Mouse (Mus musculus) forebrain, embryonic 13.5 days (tissue): ENCODE measurements around the gene Mtrf1l. TPM values are rescaled to one million over a fixed set of nuclear protein-coding genes. Genes with fewer than 3 reads are reported as not detected.

Experiments used
- ATAC-seq: fragments of 200-750 bp; cut with Nextera tagmentation; 2 replicates; pipeline ENCODE4 v1.8.0; 2017
- H3K27ac ChIP-seq: fragments of 300-500 bp; sonication (generic); 2 replicates; pipeline ENCODE4 v1.5.1; 2015; ENCODE audit warnings: inconsistent platforms, mild to moderate bottlenecking, moderate library complexity
- H3K27me3 ChIP-seq: fragments of 300-500 bp; sonication (generic); 2 replicates; pipeline ENCODE4 v1.6.1; 2015; ENCODE audit warnings: mild to moderate bottlenecking, inconsistent platforms
- H3K36me3 ChIP-seq: fragments of 300-500 bp; sonication (generic); 2 replicates; pipeline ENCODE4 v1.6.1; 2015; ENCODE audit warnings: mild to moderate bottlenecking, inconsistent platforms; ENCODE audit not compliant: poor library complexity, severe bottlenecking
- H3K4me1 ChIP-seq: fragments of 300-500 bp; sonication (generic); 2 replicates; pipeline ENCODE4 v1.6.1; 2015; ENCODE audit warnings: inconsistent platforms
- H3K4me2 ChIP-seq: fragments of 300-500 bp; sonication (generic); 2 replicates; pipeline ENCODE4 v1.6.1; 2015; ENCODE audit warnings: inconsistent platforms, mild to moderate bottlenecking, moderate library complexity
- H3K4me3 ChIP-seq: fragments of 300-500 bp; sonication (generic); 2 replicates; pipeline ENCODE4 v1.5.1; 2015; ENCODE audit warnings: mild to moderate bottlenecking, inconsistent platforms
- H3K9ac ChIP-seq: fragments of 300-500 bp; sonication (generic); 2 replicates; pipeline ENCODE4 v1.6.1; 2015; ENCODE audit warnings: mild to moderate bottlenecking, inconsistent platforms
- H3K9me3 ChIP-seq: fragments of 300-500 bp; sonication (generic); replicated peaks from 2 replicates; pipeline ENCODE4 v1.6.1; 2016; ENCODE audit warnings: inconsistent platforms
- WGBS: fragments of 180-500 bp; shearing (Covaris S2); methylation state at CpG from one replicate; pipeline ENCODE4 v1.1.7; 2015; 5-methylcytosine and 5-hydroxymethylcytosine counted together
- polyA plus RNA-seq: library from polyadenylated mRNA; unstranded; fragments of >200 nt; fragmentation: Nextera tagmentation; extraction: Ambion mirVana; gene quantifications from 2 replicates; pipeline ENCODE4 v1.2.1, GENCODE M21; 2015

Gene Mtrf1l
- polyA plus RNA-seq: 10.9 and 12.3 TPM in 2 replicates

GRCm38 (mm10) chr10:5823740-5824491, at the start of gene Mtrf1l:
Gene Mtrf1l (minus strand): TSS chr10:5823910.
- Histone ChIP-seq H3K36me3 (peaks cover 10% of the 10 kb centered on the region), H3K4me2 (peak within 1 kb of the TSS; percentile 75), H3K27ac (peak within 1 kb of the TSS; percentile 82), H3K9me3 (no peaks in the 10 kb centered on the region), H3K27me3 (peaks cover 2% of the 10 kb centered on the region; the same call in 1 of the 2 replicates), H3K9ac (peak within 1 kb of the TSS; percentile 87), H3K4me1 (peaks cover 22% of the 10 kb centered on the region), H3K4me3 (peak within 1 kb of the TSS; percentile 77)
- WGBS: under 1% methylated on average over 46 of the region's 47 CpGs
- ATAC-seq: peak; percentile 98

DNA sequence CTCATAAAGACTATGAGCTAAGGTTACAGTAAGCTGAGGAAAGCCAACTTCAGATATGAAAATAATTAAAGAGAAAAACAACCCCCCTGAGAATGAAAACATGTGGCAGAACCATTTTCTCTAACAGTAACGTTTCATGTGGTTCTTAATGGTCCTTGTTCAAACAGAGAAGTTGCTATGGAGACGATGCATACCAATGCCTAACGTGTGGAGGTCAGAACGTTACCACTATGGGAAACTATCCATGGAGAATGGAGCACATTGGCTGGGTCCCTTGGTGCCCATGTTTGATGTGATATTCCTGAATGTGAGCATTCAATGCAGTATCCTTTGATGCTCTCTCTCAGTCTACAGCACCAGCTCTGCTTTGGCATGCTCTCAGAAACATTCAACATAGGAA, 47.4 kb upstream of the Mtrf1l start:
- Histone ChIP-seq H3K27me3 (no peaks in the 10 kb centered on the region), H3K27ac (no peak overlapping the region), H3K4me2 (no peak overlapping the region), H3K9ac (no peak overlapping the region), H3K9me3 (no peaks in the 10 kb centered on the region), H3K4me1 (peaks cover 10% of the 10 kb centered on the region; the same call in 1 of the 2 replicates), H3K36me3 (no peaks in the 10 kb centered on the region), H3K4me3 (no peak overlapping the region)
- WGBS: 52% methylated on average over 4 of the region's 4 CpGs
- ATAC-seq: no peak

DNA sequence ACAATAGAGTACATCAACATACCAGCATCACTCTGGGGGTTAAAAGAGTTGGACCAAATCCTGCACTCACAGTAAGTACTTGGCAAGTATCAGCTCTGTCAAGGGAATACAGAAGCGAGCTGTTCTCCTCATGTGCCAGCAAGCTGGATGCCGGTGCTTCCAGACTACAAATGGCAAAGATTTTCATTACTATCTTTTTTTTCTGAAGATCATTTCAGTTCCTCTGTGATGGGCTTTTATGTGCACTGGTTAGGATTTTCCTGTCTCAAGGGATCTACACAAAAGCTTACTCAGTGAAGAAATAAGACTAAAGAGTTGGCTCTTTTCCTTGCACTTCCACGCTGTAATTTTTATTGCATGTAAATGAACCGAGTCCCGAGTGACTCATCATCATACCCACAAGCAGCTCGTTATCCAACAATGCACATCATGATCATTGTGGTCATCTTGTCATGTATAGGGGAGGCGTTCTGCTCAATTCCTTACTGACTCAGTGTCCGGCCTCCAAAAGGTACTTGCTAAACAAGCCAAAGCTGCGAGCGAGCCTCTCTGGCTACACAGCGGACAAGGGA, 44.4 kb upstream of the Mtrf1l start:
- Histone ChIP-seq H3K9ac (no peak overlapping the region), H3K4me2 (no peak overlapping the region), H3K4me3 (no peak overlapping the region), H3K27me3 (no peaks in the 10 kb centered on the region), H3K27ac (no peak overlapping the region; the same call in 1 of the 2 replicates), H3K36me3 (no peaks in the 10 kb centered on the region), H3K9me3 (no peaks in the 10 kb centered on the region), H3K4me1 (peaks cover 10% of the 10 kb centered on the region; the same call in 1 of the 2 replicates)
- WGBS: 49% methylated on average over 11 of the region's 11 CpGs
- peak; percentile 41; the same call in 1 of the 2 replicates for ATAC-seq

DNA sequence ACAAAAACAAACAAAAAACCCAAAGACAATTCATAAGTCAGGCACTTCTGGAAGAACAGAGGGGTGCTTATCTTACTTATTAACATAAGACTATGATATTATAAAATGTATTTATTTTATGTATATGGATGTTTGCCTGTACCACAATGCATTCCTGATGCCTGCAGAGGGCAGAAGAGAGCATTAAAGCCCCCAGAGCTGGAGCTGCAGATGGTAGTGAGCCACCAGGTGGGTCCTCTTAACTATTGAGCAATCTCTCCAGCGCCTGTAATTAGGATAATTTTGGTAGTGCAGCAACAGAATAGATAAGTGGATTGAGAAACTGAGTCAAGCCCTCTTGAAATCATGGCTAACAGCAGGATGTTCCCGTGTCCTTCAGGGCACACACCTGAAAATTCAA, 42.3 kb upstream of the Mtrf1l start:
- Histone ChIP-seq H3K9me3 (no peaks in the 10 kb centered on the region), H3K27me3 (no peaks in the 10 kb centered on the region), H3K4me2 (no peak overlapping the region), H3K9ac (no peak overlapping the region), H3K27ac (no peak overlapping the region), H3K36me3 (no peaks in the 10 kb centered on the region), H3K4me1 (peaks cover 10% of the 10 kb centered on the region; the same call in 1 of the 2 replicates), H3K4me3 (no peak overlapping the region)
- 53% methylated on average over 2 of the region's 2 CpGs for WGBS
- peak; percentile 54; the same call in 1 of the 2 replicates for ATAC-seq

- Histone ChIP-seq H3K4me2 (no peak overlapping the region), H3K9me3 (no peaks in the 10 kb centered on the region), H3K36me3 (no peaks in the 10 kb centered on the region), H3K27me3 (no peaks in the 10 kb centered on the region), H3K4me3 (no peak overlapping the region), H3K9ac (no peak overlapping the region), H3K4me1 (peaks cover 2% of the 10 kb centered on the region; the same call in 1 of the 2 replicates), H3K27ac (no peak overlapping the region)
- 97% methylated on average over 3 of the region's 3 CpGs for WGBS
- no peak for ATAC-seq
Measured at GRCm38 (mm10) chr10:5862669-5863068, 39.0 kb upstream of the Mtrf1l start.

DNA sequence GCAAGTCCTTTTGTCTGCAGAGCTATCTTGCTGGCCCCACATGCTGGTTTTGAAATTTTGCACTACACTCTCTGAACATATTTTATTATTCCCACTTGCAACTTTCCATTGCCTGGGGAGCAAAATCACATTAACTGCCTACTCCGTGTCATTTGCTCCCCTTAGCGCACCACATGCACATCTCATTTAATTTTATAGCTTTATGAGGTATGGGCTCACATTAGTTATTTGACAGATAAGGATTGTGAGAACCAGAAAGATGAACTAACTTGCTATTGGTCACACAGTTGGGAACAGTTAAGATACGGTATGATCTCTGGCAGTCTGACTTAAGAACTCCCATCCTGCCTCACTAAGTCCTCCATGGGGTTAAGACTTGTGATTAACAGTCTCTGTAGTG, 37.1 kb upstream of the Mtrf1l start:
- Histone ChIP-seq H3K4me3 (no peak overlapping the region), H3K27ac (no peak overlapping the region), H3K4me1 (no peaks in the 10 kb centered on the region), H3K9ac (no peak overlapping the region), H3K27me3 (no peaks in the 10 kb centered on the region), H3K4me2 (no peak overlapping the region), H3K9me3 (no peaks in the 10 kb centered on the region), H3K36me3 (no peaks in the 10 kb centered on the region)
- 96% methylated on average over 3 of the region's 3 CpGs for WGBS
- no peak for ATAC-seq

- ATAC-seq: peak; percentile 55; the same call in 1 of the 2 replicates
- H3K4me3 ChIP-seq: no peak overlapping the region
Measured at GRCm38 (mm10) chr10:5859729-5860128, 36.0 kb upstream of the Mtrf1l start.

GRCm38 (mm10) chr10:5857996-5858549, 34.4 kb upstream of the Mtrf1l start:
- Histone ChIP-seq H3K4me1 (no peaks in the 10 kb centered on the region), H3K4me3 (no peak overlapping the region), H3K9ac (no peak overlapping the region), H3K27ac (no peak overlapping the region), H3K4me2 (no peak overlapping the region), H3K36me3 (no peaks in the 10 kb centered on the region), H3K27me3 (no peaks in the 10 kb centered on the region), H3K9me3 (no peaks in the 10 kb centered on the region)
- 64% methylated on average over 10 of the region's 10 CpGs for WGBS
- ATAC-seq: no peak

More at GRCm38 (mm10) chr10:5859729-5860128, 36.0 kb upstream of the Mtrf1l start:
- H3K9me3 ChIP-seq: no peaks in the 10 kb centered on the region
- H3K36me3 ChIP-seq: no peaks in the 10 kb centered on the region
- H3K4me2 ChIP-seq: no peak overlapping the region
- no peak overlapping the region for H3K9ac ChIP-seq
- whole genome bisulfite sequencing: 78% methylated on average over 4 of the region's 4 CpGs
- no peaks in the 10 kb centered on the region for H3K27me3 ChIP-seq
- H3K27ac ChIP-seq: no peak overlapping the region
- H3K4me1 ChIP-seq: no peaks in the 10 kb centered on the region

DNA sequence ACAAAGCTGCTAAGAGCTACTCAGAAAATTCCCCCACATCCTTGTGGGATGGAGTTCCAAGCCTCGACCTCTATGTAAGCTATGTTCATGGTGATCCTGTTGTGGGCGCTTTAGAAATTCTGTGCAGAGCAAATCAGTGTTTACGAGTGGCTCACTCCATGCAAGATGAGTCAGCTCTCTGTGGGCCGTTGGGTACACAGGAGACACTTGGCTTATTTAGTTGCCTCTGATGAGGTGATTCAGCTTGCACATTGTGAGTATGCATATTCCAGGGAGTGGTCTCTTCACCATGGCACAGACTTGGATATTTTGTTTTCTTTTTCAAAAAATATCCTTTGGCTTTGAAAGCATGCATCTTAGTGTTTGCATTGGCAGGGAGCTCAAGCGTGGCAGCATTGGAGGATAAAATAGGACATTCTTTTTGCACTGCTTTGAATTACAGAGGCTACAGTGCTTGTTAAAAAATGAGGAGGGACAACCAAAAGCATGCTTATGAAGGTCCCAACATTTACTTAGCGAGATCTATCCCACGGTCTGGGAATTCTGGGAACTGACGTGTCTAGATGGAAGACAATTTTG, 29.7 kb upstream of the Mtrf1l start:
- no peaks in the 10 kb centered on the region for H3K36me3 ChIP-seq
- WGBS: 84% methylated on average over 8 of the region's 8 CpGs
- no peaks in the 10 kb centered on the region for H3K9me3 ChIP-seq
- H3K4me1 ChIP-seq: no peaks in the 10 kb centered on the region
- no peak overlapping the region for H3K4me3 ChIP-seq
- no peak overlapping the region for H3K9ac ChIP-seq
- no peaks in the 10 kb centered on the region for H3K27me3 ChIP-seq
- H3K4me2 ChIP-seq: no peak overlapping the region
- H3K27ac ChIP-seq: no peak overlapping the region
- ATAC-seq: no peak

- Histone ChIP-seq H3K36me3 (no peaks in the 10 kb centered on the region), H3K4me3 (no peak overlapping the region), H3K4me1 (no peaks in the 10 kb centered on the region), H3K9me3 (no peaks in the 10 kb centered on the region), H3K9ac (no peak overlapping the region), H3K27me3 (no peaks in the 10 kb centered on the region), H3K27ac (no peak overlapping the region), H3K4me2 (no peak overlapping the region)
- WGBS: 28% methylated on average over 2 of the region's 2 CpGs
- peak; percentile 53; the same call in 1 of the 2 replicates for ATAC-seq
Measured at GRCm38 (mm10) chr10:5846939-5847338, 23.2 kb upstream of the Mtrf1l start.

DNA sequence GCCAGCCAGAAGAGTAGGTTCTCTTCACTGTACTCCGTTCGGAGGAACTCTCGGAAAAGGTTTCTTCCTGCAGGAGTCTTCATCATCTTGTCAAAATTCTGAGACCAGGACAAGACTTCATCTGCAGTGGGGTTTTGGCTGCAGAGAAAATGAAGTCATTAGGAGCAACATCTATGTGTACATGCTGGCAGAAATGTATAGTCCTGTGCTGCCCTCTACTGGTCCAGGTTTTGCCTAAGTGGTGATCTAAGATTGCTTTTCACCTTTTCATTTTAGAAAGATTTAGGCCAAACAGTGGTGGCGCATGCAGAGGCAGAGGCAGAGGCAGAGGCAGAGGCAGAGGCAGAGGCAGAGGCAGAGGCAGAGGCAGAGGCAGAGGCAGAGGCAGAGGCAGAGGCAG, 17.7 kb upstream of the Mtrf1l start:
- WGBS: 84% methylated on average over 4 of the region's 4 CpGs
- no peak overlapping the region for H3K4me3 ChIP-seq
- ATAC-seq: 0 out of 2 replicates have a peak, but pooled peaks have one; percentile 38

More for the DNA sequence above, 17.7 kb upstream of the Mtrf1l start:
- Histone ChIP-seq H3K9me3 (no peaks in the 10 kb centered on the region), H3K36me3 (no peaks in the 10 kb centered on the region), H3K4me1 (no peaks in the 10 kb centered on the region), H3K4me2 (no peak overlapping the region), H3K27me3 (no peaks in the 10 kb centered on the region), H3K27ac (no peak overlapping the region), H3K9ac (no peak overlapping the region)
